Mouse (Mus musculus) neural tube, embryonic 15.5 days (tissue): ENCODE results near the gene Tnfsf10. TPM values are rescaled to one million over a fixed set of nuclear protein-coding genes. Genes with fewer than 3 reads are reported as not detected.
"Not testable (repeated sequence)": the region's sequence is repeated elsewhere in the genome, so short reads cannot be mapped to it uniquely, and the experiment has no call there.

ENCODE experiments used
- ATAC-seq: fragments of 200-750 bp; cut with Nextera tagmentation; 2 replicates; pipeline ENCODE4 v1.8.0; 2017; ENCODE audit warnings: mild to moderate bottlenecking, moderate TSS enrichment, moderate library complexity; ENCODE audit not compliant: low FRiP score
- H3K27ac ChIP-seq: fragments of 300-500 bp; sonication (generic); replicated peaks from 2 replicates; pipeline ENCODE4 v1.5.1; 2015; ENCODE audit warnings: mild to moderate bottlenecking, inconsistent platforms
- H3K27me3 ChIP-seq: fragments of 300-500 bp; sonication (generic); replicated peaks from 2 replicates; pipeline ENCODE4 v1.6.1; 2015; ENCODE audit warnings: inconsistent platforms
- H3K36me3 ChIP-seq: fragments of 300-500 bp; sonication (generic); 2 replicates; pipeline ENCODE4 v1.6.1; 2015; ENCODE audit warnings: inconsistent platforms
- H3K4me1 ChIP-seq: fragments of 300-500 bp; sonication (generic); 2 replicates; pipeline ENCODE4 v1.6.1; 2015; ENCODE audit warnings: inconsistent platforms
- H3K4me2 ChIP-seq: fragments of 300-500 bp; sonication (generic); 2 replicates; pipeline ENCODE4 v1.6.1; 2015; ENCODE audit warnings: inconsistent platforms, mild to moderate bottlenecking, moderate library complexity
- H3K4me3 ChIP-seq: fragments of 300-500 bp; sonication (generic); replicated peaks from 2 replicates; pipeline ENCODE4 v1.5.1; 2015; ENCODE audit warnings: mild to moderate bottlenecking, inconsistent platforms
- H3K9ac ChIP-seq: fragments of 300-500 bp; sonication (generic); replicated peaks from 2 replicates; pipeline ENCODE4 v1.6.1; 2015; ENCODE audit warnings: mild to moderate bottlenecking, inconsistent platforms
- H3K9me3 ChIP-seq: fragments of 300-500 bp; sonication (generic); replicated peaks from 2 replicates; pipeline ENCODE4 v1.6.1; 2016; ENCODE audit warnings: inconsistent platforms
- WGBS: fragments of 180-500 bp; shearing (Covaris S2); methylation state at CpG from one replicate; pipeline ENCODE4 v1.1.7; 2015; ENCODE audit warnings: mixed read lengths; 5-methylcytosine and 5-hydroxymethylcytosine counted together
- polyA plus RNA-seq: library from polyadenylated mRNA; unstranded; fragments of >200 nt; fragmentation: Nextera tagmentation; extraction: Ambion mirVana; gene quantifications from 2 replicates; pipeline ENCODE4 v1.2.1, GENCODE M21; 2015

The Tnfsf10 gene
- polyA plus RNA-seq: 0.09 and 0.75 TPM in 2 replicates

- Histone ChIP-seq H3K9ac (no peak within 1 kb of the TSS), H3K27me3 (no peaks in the 10 kb centered on the region), H3K4me1 (peaks cover 7% of the 10 kb centered on the region; the same call in 1 of the 2 replicates), H3K9me3 (no peaks in the 10 kb centered on the region), H3K4me2 (no peak within 1 kb of the TSS), H3K36me3 (no peaks in the 10 kb centered on the region), H3K27ac (no peak within 1 kb of the TSS), H3K4me3 (no peak within 1 kb of the TSS)
- ATAC-seq: no peak
- WGBS: 77% methylated on average over 9 of the region's 9 CpGs
Measured at GRCm38 (mm10) chr3:27316559-27317287, at the start of gene Tnfsf10. TSS of gene Tnfsf10 (plus strand) at chr3:27317028.

GRCm38 (mm10) chr3:27267327-27267726, 49.5 kb upstream of the Tnfsf10 start:
- no peaks in the 10 kb centered on the region for H3K4me1 ChIP-seq
- no peak for ATAC-seq
- H3K36me3 ChIP-seq: no peaks in the 10 kb centered on the region
- H3K4me3 ChIP-seq: no peak overlapping the region
- H3K9ac ChIP-seq: no peak overlapping the region
- no peaks in the 10 kb centered on the region for H3K27me3 ChIP-seq
- no peak overlapping the region for H3K27ac ChIP-seq
- no peaks in the 10 kb centered on the region for H3K9me3 ChIP-seq
- WGBS: 85% methylated on average over 5 of the region's 5 CpGs
- H3K4me2 ChIP-seq: no peak overlapping the region

GRCm38 (mm10) chr3:27267887-27268286, 48.9 kb upstream of the Tnfsf10 start:
- Histone ChIP-seq H3K9ac (no peak overlapping the region), H3K27ac (no peak overlapping the region), H3K27me3 (no peaks in the 10 kb centered on the region), H3K9me3 (no peaks in the 10 kb centered on the region), H3K36me3 (no peaks in the 10 kb centered on the region), H3K4me3 (no peak overlapping the region), H3K4me1 (no peaks in the 10 kb centered on the region), H3K4me2 (no peak overlapping the region)
- WGBS: 75% methylated on average over 4 of the region's 4 CpGs
- ATAC-seq: no peak

GRCm38 (mm10) chr3:27269151-27269550, 47.7 kb upstream of the Tnfsf10 start:
- Histone ChIP-seq H3K4me1 (no peaks in the 10 kb centered on the region), H3K9ac (no peak overlapping the region), H3K36me3 (no peaks in the 10 kb centered on the region), H3K4me2 (no peak overlapping the region), H3K9me3 (no peaks in the 10 kb centered on the region), H3K27ac (no peak overlapping the region), H3K4me3 (no peak overlapping the region), H3K27me3 (no peaks in the 10 kb centered on the region)
- no peak for ATAC-seq
- 87% methylated on average over 4 of the region's 4 CpGs for WGBS

GRCm38 (mm10) chr3:27270160-27270962, 46.5 kb upstream of the Tnfsf10 start:
- no peaks in the 10 kb centered on the region for H3K9me3 ChIP-seq
- WGBS: 36% methylated on average over 11 of the region's 11 CpGs
- no peak overlapping the region for H3K4me3 ChIP-seq
- no peaks in the 10 kb centered on the region for H3K27me3 ChIP-seq
- H3K9ac ChIP-seq: no peak overlapping the region
- no peak for ATAC-seq
- no peak overlapping the region for H3K4me2 ChIP-seq
- H3K36me3 ChIP-seq: no peaks in the 10 kb centered on the region
- H3K27ac ChIP-seq: peak overlapping the region; percentile 6; the same call in 1 of the 2 replicates
- H3K4me1 ChIP-seq: no peaks in the 10 kb centered on the region

- H3K4me2 ChIP-seq: no peak overlapping the region
- no peaks in the 10 kb centered on the region for H3K27me3 ChIP-seq
- no peaks in the 10 kb centered on the region for H3K4me1 ChIP-seq
- no peak overlapping the region for H3K4me3 ChIP-seq
- no peaks in the 10 kb centered on the region for H3K9me3 ChIP-seq
- no peaks in the 10 kb centered on the region for H3K36me3 ChIP-seq
- no peak for ATAC-seq
- no peak overlapping the region for H3K9ac ChIP-seq
- H3K27ac ChIP-seq: no peak overlapping the region
- WGBS: 9% methylated on average over 7 of the region's 7 CpGs
Measured at GRCm38 (mm10) chr3:27272926-27273745, 43.7 kb upstream of the Tnfsf10 start.

- H3K36me3 ChIP-seq, H3K4me3 ChIP-seq, H3K9me3 ChIP-seq, H3K27me3 ChIP-seq, H3K9ac ChIP-seq, H3K27ac ChIP-seq, H3K4me2 ChIP-seq, ATAC-seq: not testable (repeated sequence)
- peaks cover 14% of the 10 kb centered on the region for H3K4me1 ChIP-seq
- 96% methylated on average over 14 of the region's 14 CpGs for whole genome bisulfite sequencing
Measured at GRCm38 (mm10) chr3:27279286-27279925, 37.4 kb upstream of the Tnfsf10 start.

GRCm38 (mm10) chr3:27280280-27280749, 36.5 kb upstream of the Tnfsf10 start:
- 57% methylated on average over 11 of the region's 11 CpGs for WGBS
- Histone ChIP-seq H3K9me3 (no peaks in the 10 kb centered on the region), H3K4me1 (peaks cover 14% of the 10 kb centered on the region), H3K27ac (no peak overlapping the region), H3K9ac (no peak overlapping the region), H3K36me3 (no peaks in the 10 kb centered on the region), H3K4me3 (no peak overlapping the region), H3K27me3 (no peaks in the 10 kb centered on the region), H3K4me2 (no peak overlapping the region)
- ATAC-seq: no peak

- Histone ChIP-seq H3K27me3 (no peaks in the 10 kb centered on the region), H3K4me2 (peak overlapping the region; percentile 70), H3K4me3 (peak overlapping the region; percentile 37), H3K9me3 (no peaks in the 10 kb centered on the region), H3K36me3 (no peaks in the 10 kb centered on the region), H3K27ac (peak overlapping the region; percentile 41; the same call in 1 of the 2 replicates), H3K4me1 (peaks cover 14% of the 10 kb centered on the region), H3K9ac (peak overlapping the region; percentile 34; the same call in 1 of the 2 replicates)
- 5% methylated on average over 27 of the region's 27 CpGs for WGBS
- peak; percentile 65 for ATAC-seq
Measured at GRCm38 (mm10) chr3:27283071-27283713, 33.6 kb upstream of the Tnfsf10 start.

GRCm38 (mm10) chr3:27283796-27284195, 33.0 kb upstream of the Tnfsf10 start:
- no peak for ATAC-seq
- no peak overlapping the region for H3K9ac ChIP-seq

More at GRCm38 (mm10) chr3:27283796-27284195, 33.0 kb upstream of the Tnfsf10 start:
- no peaks in the 10 kb centered on the region for H3K27me3 ChIP-seq
- H3K9me3 ChIP-seq: no peaks in the 10 kb centered on the region
- 52% methylated on average over 7 of the region's 7 CpGs for WGBS
- H3K4me1 ChIP-seq: peaks cover 14% of the 10 kb centered on the region
- H3K4me2 ChIP-seq: peak overlapping the region; percentile 70
- peak overlapping the region; percentile 37 for H3K4me3 ChIP-seq
- no peaks in the 10 kb centered on the region for H3K36me3 ChIP-seq
- no peak overlapping the region for H3K27ac ChIP-seq
